Mouse (Mus musculus) erythroblast, embryonic 14.5 days (primary cell): ENCODE results near the gene Tcea3. TPM values are rescaled to one million over a fixed set of nuclear protein-coding genes. Genes with fewer than 3 reads are reported as not detected.

Experiments used
- H3K27me3 ChIP-seq: 2 replicates; pipeline ENCODE4 v1.6.1; 2012; ENCODE audit warnings: inconsistent platforms; ENCODE audit not compliant: control insufficient read depth
- H3K36me3 ChIP-seq: 2 replicates; pipeline ENCODE4 v1.6.1; 2012; ENCODE audit warnings: mild to moderate bottlenecking, inconsistent platforms; ENCODE audit not compliant: control insufficient read depth
- H3K4me1 ChIP-seq: 2 replicates; pipeline ENCODE4 v1.6.1; 2012; ENCODE audit warnings: inconsistent platforms; ENCODE audit not compliant: control insufficient read depth
- H3K4me3 ChIP-seq: replicated peaks from 2 replicates; pipeline ENCODE3; 2012; ENCODE audit warnings: moderate library complexity, mild to moderate bottlenecking, inconsistent platforms
- H3K9me3 ChIP-seq: 2 replicates; pipeline ENCODE4 v1.6.1; 2012; ENCODE audit warnings: low read length, inconsistent platforms, mixed read lengths; ENCODE audit not compliant: control insufficient read depth
- GATA1 ChIP-seq: IDR thresholded peaks from 2 replicates; pipeline ENCODE4 v1.6.1; 2012; ENCODE audit warnings: low read length, inconsistent platforms, mixed read lengths
- TAL1 ChIP-seq: IDR thresholded peaks from 3 replicates; pipeline ENCODE4 v1.6.1; 2012; ENCODE audit warnings: low read length, inconsistent platforms, mixed read lengths
- polyA plus RNA-seq: library from polyadenylated mRNA; stranded (reverse); fragments of >175 nt; gene quantifications from 2 replicates; pipeline ENCODE4 v1.2.3, GENCODE M21; 2012

The Tcea3 gene
- polyA plus RNA-seq = not detected in 2 replicates

DNA sequence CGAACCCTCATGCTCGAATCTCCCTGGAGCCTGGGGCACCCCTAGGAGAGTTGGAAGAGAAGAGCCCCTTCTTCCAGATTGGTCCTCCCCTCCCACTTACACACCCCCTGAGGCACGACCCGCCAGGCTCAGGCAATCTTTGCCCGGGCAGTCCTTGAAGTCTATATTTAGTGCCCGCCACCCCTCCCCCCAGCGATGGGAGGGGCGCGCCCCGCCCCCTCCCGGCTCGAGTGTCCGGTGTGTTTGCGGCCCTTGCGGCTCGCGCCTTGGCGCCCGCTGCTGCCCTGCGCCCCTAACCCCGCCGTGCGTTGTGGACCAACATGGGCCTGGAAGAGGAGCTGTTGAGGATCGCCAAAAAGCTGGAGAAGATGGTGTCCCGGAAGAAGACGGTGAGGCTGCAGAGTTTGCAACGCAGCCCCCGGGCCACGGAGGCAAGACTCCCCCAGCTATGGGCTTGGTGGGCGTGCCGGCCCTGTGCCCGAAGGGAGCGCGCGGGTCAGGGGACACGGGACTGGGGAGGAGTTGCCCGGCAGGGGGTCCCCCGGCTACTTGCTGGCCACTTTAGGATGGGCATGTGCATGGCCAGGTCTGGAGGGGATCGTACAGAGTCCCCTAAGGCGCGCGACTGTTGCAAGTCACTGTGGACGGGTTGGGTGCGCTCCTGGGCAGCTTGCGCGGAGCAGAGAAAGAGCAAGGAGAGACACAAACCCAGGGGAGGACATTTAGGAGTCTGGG lies at the start of gene Tcea3:
Gene Tcea3 (plus strand): TSS at position 1 of the 735 bp plus-strand sequence.
- Histone ChIP-seq H3K4me3 (peak within 1 kb of the TSS; percentile 50), H3K36me3 (no peaks in the 10 kb centered on the region; the same call in 1 of the 2 replicates), H3K4me1 (no peaks in the 10 kb centered on the region), H3K9me3 (no peaks in the 10 kb centered on the region), H3K27me3 (peaks cover 82% of the 10 kb centered on the region)
- TF ChIP-seq GATA1 = no peak

DNA sequence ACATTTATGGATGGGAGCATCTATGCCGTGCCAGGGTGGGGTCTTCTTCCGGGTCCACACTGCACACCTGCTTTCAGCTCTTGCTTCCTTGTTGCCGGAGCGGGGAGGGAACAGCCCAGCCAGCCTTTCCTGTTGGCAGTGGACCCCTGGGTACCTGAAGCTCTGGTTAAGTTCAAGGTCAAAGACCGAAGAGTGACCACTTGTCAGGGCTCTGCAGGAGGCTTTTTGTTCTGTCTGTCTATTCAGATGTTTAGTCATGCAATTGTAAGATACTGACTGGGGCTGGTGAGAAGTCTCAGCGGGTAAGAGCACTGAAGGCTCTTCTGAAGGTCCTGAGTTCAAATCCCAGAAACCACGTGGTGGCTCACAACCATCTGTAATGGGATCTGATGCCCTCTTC lies 48.7 kb upstream of the Tcea3 start:
- H3K27me3 ChIP-seq = peaks cover 35% of the 10 kb centered on the region
- no peak overlapping the region for H3K4me3 ChIP-seq
- H3K36me3 ChIP-seq = peaks cover 33% of the 10 kb centered on the region
- H3K9me3 ChIP-seq = no peaks in the 10 kb centered on the region
- peaks cover 33% of the 10 kb centered on the region for H3K4me1 ChIP-seq
- no peak for TF ChIP-seq TAL1
- no peak for TF ChIP-seq GATA1

DNA sequence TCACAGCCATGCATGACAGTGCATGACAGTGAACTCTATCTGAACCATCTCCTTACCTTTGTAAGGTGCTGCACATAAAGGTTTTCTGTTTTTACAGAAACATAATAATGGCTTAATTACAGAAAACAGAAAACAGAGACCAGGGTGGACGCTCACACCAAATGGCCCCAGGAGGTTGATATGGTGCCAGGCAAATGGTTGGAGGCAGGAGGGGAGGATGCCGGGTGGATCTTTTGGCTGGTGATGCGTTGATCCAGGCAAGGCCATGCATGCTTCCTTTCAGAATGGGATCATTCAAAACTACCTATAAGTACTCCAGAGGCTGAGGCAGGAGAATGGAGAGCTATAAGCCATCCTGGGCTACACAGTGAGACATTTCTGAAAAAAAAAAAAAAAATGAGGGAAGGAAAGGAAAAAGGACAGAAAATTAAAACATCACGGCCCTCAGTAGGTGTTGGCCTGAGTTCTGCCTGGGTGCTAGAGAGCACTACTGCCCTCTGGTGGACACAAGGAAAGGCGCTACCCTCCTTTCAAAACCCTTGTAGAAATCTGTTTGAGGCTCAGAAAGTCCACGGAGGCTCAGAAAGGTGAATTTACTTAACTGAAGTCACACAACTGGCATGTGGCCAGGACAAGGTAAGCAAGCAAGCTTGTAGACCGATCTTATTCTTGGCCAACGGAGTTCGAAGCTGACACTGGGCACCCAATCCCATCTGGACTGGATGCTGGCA lies 47.8 kb upstream of the Tcea3 start:
- Histone ChIP-seq H3K4me1 (peaks cover 26% of the 10 kb centered on the region), H3K4me3 (no peak overlapping the region), H3K27me3 (peaks cover 44% of the 10 kb centered on the region), H3K9me3 (no peaks in the 10 kb centered on the region), H3K36me3 (peaks cover 24% of the 10 kb centered on the region)
- no peak for TF ChIP-seq TAL1
- no peak for TF ChIP-seq GATA1

DNA sequence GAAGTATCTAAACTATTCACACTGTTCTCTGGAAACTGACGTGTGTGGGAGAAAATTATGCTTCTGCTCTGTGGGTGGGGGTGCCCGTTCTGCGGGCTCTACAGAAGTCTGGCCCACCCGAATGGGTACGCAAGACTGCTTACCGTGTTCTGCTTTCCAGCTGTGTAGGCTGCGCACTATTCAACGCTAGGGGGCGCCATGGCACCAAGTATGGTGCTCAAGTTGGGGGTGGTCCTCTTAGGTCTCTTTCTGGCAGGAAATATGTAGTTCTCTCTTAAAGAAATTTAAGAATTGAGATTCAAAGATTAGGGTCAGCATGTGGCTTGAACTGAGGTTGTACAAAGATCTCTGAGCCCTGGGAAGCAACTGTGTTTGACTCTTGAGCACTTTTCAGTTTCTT lies 45.0 kb upstream of the Tcea3 start:
- H3K4me1 ChIP-seq = peaks cover 31% of the 10 kb centered on the region
- no peak overlapping the region for H3K4me3 ChIP-seq
- no peaks in the 10 kb centered on the region for H3K9me3 ChIP-seq
- peaks cover under 1% of the 10 kb centered on the region; the same call in 1 of the 2 replicates for H3K36me3 ChIP-seq
- H3K27me3 ChIP-seq = peaks cover 71% of the 10 kb centered on the region
- TF ChIP-seq TAL1 (no peak), GATA1 (no peak)

DNA sequence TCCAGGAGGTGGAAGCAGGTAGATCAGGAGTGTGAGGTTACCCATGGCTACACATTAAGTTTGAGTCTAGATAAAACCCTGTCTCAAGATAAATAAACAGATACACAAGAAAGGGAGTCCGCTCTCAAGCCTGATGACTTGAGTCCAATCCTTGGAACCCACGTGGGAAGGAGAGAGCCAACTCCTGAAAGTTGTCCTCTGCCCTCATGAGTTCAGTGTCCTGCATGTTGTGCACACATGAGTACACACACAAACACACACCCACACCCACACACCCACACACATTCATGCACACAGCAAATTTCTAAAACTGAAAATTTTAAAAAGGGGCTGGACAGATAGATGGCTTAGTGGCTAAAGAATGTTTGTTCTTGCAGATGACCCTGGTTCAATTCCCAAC lies 42.8 kb upstream of the Tcea3 start:
- Histone ChIP-seq H3K4me3 (no peak overlapping the region), H3K27me3 (peaks cover 94% of the 10 kb centered on the region), H3K36me3 (no peaks in the 10 kb centered on the region), H3K9me3 (no peaks in the 10 kb centered on the region), H3K4me1 (peaks cover 23% of the 10 kb centered on the region)
- TF ChIP-seq TAL1 (no peak), GATA1 (no peak)

DNA sequence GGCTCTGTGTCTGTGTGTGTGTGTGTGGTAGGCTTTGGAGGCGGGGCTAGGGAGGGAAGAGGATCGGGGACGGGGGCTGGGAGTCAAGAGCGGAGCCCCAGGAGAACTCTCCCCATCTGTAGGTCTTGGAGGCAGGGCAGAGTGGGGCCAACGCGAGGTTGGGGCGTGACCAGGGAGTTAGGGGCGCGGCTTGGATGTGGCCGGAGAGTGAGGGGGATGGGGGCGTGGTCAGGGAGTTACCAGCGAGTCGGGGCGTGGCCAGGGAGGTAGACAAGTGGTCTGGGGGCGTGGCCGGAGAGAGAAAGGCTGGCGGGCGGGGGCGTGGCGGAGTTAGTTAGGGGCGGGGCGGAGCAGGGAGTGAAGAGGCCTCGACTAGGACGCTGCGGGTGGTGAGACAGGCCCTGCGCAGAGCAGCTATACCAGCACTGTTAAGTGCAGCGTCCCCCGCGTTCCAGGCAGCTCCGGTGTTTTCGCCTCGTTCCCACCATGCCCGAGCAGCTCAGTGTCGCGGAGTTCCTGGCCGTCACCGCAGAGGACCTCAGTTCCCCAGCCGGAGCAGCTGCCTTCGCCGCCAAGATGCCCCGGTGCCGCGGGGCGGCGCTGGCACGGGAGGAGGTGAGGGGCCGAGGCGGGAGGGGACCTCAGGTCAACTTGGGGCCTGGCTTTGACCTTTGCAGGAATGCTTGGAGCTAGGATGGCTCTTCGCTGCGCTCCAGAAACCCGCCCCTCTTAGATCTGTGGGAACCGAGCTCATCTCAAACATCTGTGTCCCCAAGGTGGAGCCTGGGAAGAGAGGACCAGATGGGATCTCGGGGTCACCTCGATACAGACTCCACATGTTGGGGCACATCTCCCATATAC lies 41.3 kb upstream of the Tcea3 start, which contains the start of gene Asap3:
Gene Asap3 (plus strand): TSS at position 333 of the 861 bp plus-strand sequence.
- peak within 1 kb of the TSS; percentile 67 for H3K4me3 ChIP-seq
- peaks cover 20% of the 10 kb centered on the region for H3K4me1 ChIP-seq
- H3K9me3 ChIP-seq = no peaks in the 10 kb centered on the region
- H3K27me3 ChIP-seq = peaks cover 95% of the 10 kb centered on the region
- no peaks in the 10 kb centered on the region for H3K36me3 ChIP-seq
- TF ChIP-seq TAL1 (no peak), GATA1 (no peak)

DNA sequence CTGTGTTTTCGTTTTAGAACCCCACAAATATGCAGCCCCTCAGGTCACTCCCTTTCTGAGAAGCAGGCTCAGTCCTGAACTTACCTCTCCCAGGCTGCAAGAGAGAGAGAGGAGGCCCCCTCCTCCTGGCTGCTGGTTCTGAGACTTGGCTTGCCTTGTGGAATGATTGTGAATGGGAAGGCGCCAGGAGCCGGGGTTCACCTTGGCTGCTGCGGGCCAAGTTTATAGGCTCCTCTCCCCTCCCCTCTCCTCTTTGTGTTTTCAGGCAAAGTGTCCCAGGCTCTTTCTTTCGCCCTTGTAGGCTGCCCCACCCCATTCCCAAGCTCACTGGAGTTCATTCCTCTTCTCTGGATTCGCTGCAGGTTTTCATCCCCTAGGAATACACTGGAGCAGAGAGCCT lies 40.6 kb upstream of the Tcea3 start:
- peaks cover 20% of the 10 kb centered on the region for H3K4me1 ChIP-seq
- H3K36me3 ChIP-seq = no peaks in the 10 kb centered on the region
- no peaks in the 10 kb centered on the region for H3K9me3 ChIP-seq
- peak overlapping the region; percentile 67 for H3K4me3 ChIP-seq
- peaks cover 91% of the 10 kb centered on the region for H3K27me3 ChIP-seq
- TF ChIP-seq TAL1 = no peak
- TF ChIP-seq GATA1 = no peak

DNA sequence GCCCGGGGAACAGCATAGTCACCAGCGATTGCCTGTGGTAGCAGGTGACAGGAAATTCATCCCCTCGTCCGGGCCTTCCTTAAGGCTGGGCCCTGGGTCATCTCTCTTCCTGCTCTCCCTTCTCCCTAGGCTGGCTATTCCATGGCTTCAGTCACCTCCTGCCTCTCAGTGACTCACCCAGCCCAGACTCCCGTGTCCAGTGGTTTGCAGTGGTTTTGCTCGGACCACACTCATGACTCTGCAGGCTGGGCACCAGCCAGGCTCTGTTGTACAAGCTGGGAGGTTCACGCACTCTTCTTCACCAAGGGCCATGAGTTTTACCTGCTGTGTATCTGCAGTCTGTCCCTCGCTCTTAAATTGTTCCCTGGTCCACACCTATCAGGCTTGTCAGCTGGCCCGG lies 36.6 kb upstream of the Tcea3 start:
- Histone ChIP-seq H3K9me3 (no peaks in the 10 kb centered on the region), H3K27me3 (peaks cover 56% of the 10 kb centered on the region), H3K4me3 (no peak overlapping the region), H3K4me1 (peaks cover 13% of the 10 kb centered on the region), H3K36me3 (no peaks in the 10 kb centered on the region)
- TF ChIP-seq TAL1 (no peak), GATA1 (no peak)

DNA sequence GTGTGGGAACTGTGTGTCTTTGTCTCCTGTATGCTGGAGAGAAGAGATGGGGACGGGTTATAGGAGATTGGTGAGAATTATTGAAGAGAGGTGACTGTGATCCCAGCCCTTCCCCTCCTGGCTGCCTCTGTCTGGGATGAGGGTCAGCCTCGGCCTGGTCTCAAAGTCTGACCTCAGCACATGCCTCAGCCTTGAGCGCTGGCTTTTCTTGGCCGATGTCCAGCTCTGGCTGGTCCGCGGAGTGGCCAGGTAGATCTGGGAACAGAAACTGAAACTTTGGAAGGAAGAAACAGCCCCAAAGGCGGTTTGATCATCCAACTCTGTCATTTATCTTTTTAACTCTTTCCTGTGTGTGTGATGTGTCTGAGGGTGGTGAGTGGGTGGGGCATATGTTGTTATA lies 33.9 kb upstream of the Tcea3 start:
- Histone ChIP-seq H3K36me3 (no peaks in the 10 kb centered on the region), H3K9me3 (no peaks in the 10 kb centered on the region), H3K4me1 (no peaks in the 10 kb centered on the region), H3K27me3 (peaks cover 47% of the 10 kb centered on the region), H3K4me3 (no peak overlapping the region)
- TF ChIP-seq TAL1 (no peak), GATA1 (no peak)
